Mouse (Mus musculus) urinary bladder, postnatal 4 days (tissue): Measurements from ENCODE around the gene Trp53bp1.

Source experiments
- DNase-seq, 2 experiments: peaks; one replicate each; pipeline ENCODE4 v3.0.0; 2021 to 2022; ENCODE audit warnings: low spot score in 2 of 2

Trp53bp1 gene

DNA sequence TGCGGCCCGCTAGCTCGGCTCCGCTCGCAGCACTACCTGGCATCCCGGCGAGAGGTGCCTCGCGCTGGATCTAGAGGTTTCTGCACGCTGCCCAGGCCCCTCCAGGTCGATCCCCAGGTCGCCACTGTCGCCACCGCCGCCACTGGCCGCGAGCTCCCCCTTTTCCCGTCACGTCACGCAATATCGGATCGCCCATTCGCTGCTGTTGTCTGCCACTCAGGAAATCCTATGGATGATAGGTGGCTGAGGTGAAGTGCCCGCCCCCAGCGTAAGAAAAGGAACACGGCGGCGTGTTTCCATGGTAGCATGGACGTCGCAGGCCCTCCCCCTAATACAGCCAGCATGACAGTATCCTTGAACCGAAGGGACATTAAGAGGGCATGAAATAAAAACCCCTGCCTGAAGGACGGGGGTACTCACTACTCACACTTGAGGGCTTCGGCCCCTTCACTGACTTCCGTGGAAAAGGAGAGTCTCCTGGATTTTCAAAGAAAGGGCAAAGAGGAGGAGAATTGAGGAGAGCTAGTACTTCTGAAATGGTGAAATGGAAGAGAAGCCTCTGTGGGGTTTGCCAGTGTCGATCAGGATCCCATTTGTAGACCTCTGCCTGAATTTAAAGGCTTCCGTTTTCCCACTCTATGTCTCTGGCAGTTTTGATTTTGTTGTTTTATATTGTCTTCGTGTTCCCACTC, at the start of gene Trp53bp1:
TSS of gene Trp53bp1 (minus strand) at position 172 of the 692 bp plus-strand sequence.
- DNase-seq, result peak; percentile 90 to 95

DNA sequence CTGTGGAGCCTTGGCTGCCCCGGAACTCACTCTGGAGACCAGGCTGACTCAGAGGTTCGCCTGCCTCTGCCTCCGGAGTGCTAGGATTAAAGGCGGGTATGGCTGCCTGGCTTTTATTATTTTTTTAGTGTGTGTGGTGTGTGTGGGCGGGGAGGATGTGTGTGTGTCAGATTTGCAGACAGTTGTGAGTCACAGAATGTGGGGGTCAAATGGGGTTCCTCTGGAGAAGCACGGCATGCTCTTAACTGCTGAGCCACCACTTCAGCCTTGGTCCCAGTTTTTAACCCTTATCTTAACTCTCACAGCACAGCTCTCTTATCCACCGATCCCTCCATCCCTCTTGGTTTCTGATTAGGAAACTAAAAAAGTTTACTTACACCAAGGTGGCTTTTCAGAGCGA, 45.1 kb upstream of the Trp53bp1 start:
- no peak for DNase-seq

DNA sequence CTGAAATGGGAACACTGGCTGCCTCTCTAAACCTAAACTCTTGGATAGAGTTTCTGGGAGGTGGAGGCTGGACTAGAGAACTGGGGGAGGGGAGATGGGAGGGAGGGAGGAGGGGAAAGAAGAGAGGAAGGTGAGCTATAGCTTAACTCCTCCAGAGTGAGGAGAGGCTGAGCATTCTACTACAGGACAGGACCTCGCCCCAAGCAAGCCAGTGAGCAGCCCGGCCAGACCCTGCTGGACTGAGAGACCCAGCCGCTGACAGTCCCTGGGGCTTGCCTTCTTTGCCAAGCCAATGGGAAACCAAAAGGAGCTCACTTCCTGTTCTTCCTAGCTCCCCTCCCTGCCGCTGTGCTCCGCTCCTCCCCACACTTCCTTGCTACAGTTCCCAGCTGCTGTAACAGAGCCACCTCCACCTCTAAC, 37.8 kb upstream of the Trp53bp1 start:
- peak in 1 of 2 experiments; percentile 33 for DNase-seq

DNA sequence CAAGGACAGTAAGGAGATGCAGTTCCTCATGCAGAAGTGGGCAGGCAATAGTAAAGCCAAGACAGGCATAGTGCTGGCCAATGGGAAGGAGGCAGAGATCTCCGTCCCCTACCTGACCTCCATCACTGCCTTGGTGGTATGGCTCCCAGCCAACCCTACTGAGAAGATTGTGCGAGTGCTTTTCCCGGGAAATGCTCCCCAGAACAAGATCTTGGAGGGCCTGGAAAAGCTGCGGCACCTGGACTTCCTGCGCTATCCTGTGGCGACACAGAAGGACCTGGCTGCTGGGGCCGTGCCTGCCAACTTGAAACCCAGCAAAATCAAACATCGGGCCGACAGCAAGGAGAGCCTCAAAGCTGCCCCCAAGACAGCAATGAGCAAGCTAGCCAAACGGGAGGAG, 28.8 kb upstream of the Trp53bp1 start:
- DNase-seq, result no peak

DNA sequence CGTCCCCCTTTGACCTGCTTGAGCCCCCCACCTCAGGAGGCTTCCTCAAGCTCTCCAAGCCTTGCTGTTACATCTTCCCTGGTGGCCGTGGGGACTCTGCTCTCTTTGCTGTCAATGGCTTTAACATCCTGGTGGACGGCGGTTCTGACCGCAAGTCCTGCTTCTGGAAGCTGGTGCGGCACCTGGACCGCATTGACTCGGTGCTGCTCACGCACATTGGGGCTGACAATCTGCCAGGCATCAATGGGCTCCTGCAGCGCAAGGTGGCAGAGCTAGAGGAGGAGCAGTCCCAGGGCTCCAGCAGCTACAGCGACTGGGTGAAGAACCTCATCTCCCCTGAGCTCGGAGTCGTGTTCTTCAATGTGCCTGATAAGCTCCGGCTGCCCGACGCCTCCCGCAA, 28.3 kb upstream of the Trp53bp1 start:
- DNase-seq, result no peak

DNA sequence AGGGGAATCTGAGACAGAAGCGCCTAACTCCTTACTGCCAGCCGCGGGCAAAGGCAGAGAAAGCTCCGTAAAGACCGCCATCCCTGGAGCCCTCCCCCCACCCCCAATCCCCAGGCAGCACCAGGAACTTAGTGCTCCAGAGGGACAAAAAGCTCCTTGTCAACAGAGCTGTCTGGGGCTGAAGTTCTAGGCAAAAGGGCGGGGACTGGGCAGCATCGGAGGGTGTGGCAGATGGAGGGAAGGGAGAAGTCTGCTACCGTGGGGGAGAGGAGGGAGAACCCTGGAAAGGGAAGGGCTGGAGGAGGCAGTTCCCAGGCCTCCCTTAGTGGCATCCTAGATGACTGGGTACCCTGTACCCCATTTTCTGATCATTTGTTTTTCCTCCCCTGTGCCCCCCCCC, 26.9 kb upstream of the Trp53bp1 start:
- DNase-seq, result no peak

DNA sequence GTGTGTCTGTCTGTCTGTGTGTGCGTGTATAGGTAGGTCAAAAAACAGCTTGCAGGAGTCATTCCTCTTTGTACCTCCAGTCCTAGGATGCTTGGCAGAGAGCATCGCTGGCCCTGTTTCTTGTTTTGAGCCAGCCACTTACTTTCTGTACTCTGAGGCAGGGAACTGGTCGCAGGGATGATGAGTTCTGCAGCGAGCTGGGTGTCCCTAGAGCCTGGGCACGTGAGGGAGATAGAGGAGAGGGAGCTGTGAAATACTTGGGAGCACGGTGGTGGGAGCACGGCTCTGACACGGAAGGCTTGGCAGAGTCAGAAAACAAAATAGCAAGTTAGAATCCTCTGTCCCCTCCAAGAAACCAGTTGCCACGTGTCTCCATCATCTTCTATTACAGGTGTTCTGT, 26.5 kb upstream of the Trp53bp1 start:
- no peak for DNase-seq

DNA sequence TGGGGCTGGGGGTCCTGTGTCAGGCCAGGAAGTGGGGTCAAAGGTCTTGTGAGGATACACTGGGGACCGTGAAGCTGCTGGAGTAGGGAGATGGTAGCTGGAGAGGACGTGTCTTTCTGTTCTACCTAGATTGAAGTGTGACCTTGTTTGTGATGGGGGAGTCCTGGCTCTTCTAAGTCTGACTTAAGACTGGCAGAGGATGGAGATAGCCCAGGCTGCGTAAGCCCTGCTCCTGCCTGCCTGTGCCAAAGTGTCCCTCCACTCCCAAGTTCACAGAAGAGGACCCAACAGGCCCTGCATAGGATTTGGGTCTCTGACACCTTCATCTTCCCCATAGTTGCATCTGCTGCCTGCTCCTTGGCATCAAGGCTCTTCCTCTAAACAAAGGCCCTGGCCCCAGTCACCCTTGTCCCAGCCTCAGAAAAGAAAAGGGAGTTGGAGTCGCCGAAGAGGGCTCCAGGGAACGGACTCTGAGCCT, 25.6 kb upstream of the Trp53bp1 start:
- DNase-seq, result no peak

DNA sequence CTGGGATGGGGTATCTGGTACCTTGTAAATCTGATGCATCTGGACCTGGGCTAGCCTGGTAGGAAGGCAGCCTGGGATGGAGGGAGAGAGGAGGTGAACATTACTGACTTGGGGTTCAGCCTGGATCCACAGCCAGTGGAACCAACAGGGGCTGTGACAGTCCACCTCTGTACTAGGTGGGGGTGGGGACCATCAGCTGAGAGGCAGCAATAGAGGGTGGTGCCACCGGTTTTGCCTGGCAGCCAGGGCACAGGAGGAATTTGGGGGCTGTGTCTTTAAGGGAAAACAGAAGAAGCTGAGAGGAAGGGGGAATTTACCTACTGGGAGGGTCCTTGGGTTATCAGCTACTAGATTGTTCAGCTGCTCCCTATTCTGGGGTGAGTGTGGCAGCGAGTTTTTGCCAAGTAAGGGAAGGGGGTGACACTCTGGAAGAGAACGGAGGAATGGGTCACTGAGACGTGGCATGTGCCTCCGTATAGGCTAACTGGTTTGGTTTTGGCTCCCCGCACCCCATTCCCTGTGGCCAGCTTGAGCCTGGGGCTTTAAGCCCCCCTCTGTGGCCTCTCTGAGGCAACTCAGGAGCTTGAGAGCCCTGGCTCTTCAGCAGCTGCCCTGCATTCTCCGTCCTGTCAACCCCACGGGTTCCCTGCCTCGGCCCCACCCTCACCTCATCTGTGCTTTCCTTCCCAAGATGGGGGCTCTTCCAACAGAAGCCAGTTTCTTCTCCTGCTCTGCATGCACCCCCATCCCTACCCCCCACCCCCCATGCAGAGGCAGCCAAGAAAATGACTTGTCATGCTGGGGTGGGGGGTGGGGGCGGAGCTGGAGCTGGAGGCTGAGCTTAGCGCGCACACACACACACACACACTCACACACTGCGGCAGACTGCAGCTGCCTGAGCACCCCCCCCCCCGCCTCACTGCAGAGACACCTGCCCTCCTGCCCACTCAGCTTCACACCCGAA, 24.7 kb upstream of the Trp53bp1 start:
- DNase-seq, result no peak

DNA sequence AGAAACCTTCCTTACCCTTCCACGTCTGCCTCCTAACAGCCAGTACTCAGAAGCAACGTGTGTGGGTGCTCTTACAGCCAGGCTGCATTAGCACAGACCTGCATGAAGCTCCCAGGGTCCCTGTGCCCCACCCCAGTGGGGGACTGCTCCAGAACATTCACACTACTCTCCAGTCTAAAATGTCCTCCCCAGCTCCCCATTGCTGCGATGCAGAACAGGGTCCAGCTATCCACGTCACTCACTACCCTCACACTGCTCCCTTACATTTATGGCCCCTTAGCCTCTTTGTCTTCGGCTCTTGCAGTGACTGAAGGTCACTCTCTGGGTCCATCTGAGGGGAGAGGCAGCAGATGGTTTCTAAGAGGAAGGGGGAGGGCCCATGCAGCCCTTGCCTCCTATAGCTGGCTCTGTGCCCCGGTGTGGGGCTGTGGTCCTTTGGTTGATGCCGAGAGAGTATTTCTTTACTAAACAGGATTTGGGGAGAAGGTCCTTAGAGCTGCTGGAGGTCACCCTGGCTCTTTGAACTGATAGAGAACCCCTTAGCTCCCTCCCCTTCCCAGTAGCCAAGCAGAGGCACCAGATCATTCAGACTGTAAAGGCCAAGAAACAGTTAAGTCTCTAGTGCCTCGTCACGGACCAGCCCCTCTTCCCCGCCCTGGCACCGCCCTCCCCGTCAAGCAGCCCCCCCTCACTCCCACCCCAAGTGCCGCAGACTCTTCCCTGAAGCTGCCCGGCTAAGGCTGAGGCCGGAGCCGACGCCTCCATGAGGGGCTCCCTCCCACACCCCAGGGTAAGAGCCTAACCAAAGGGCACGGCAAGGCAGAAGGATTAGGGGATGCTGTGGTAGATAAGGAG, 23.8 kb upstream of the Trp53bp1 start:
- peak; percentile 63 to 66 for DNase-seq

DNA sequence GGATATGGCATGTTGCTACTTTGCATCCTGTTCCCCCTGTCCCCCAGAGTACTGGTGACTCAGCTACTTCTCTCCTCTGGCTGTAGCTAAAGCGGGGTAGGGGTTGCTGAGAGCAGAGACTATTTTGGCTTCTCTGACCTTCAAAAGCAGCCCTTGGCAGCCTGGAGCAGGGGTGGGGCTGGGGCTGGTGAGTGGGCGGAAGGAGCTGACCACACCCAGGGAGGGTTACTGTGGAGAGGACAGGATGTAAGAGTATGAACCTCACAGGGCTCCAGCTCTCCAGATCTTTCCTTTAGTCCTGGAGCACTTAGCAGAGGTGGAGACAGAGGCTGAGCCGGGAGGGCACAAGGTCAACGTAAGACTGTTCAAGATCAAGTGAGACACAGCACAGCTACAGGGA, 23.0 kb upstream of the Trp53bp1 start:
- peak in 1 of 2 experiments; percentile 52 for DNase-seq

DNA sequence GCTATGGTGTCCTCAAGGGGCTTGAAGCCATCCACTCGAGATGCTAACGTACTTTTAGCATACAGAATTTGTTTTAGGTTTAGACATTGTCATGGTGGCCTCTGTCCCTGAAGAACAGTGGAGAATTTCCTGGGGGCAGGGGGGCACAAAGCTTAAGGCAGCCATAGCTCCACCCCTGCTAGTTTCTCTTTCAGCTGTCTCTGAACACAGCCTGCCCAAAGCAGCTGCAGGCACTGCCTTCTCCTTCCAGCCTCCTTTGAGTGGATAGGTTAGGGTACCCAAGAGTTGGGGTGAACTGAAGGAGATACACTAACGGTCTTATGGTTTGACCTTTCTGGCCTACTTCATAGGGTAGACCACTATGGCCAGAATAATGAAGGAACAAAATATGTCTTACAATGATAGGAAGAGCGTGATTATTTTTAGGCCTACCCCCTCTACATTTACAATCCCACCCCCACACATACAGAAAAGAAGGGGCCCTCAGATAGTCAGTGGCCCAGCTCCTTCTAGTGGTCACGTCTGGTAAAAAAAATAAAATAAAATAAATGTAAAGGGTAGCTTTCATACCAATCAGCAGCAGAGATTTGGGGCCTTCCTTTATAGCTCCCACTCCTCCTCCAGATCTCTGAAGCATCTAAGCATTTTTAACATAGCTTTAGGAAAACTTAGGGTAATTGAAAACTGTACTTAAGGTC, 21.3 kb upstream of the Trp53bp1 start:
- no peak for DNase-seq

DNA sequence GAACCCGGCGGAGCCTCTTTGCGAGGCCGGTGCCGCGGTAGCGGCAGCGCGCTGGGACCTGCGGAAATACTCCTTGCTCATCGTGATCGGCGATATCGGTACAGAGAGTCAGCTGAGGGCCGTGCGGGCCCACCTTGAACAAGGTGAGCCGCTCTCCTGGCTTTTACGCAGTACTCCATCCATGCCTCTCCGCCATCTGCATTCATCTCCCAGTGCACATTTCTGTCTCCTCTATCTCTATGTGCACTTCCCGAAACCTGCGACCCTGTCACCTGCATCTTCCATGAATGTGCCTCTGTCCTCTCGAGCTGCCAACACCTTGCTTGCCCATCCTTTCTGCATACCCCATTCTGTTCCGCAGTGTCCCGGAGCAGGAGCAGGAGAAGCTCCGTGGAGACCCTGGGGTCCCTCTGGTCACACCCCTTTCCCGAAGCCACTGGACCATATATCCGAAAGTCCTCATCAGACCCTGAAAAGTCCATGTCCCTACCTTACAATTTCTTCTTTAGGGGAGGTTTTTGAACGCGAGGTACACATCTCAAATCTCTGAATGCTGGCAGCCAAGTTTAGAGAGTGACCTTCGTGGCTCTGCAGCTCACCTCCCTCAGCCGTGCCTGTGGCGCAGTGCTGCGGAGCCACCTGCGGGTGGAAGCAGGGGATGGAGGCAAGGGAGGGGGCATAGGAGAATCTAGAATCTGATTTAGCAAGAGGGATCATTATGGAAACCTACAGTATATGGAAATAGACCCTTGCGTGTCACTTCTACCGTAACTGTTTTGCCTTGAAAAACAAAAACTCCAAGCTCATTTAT, 18.7 kb upstream of the Trp53bp1 start:
- DNase-seq, result no peak

DNA sequence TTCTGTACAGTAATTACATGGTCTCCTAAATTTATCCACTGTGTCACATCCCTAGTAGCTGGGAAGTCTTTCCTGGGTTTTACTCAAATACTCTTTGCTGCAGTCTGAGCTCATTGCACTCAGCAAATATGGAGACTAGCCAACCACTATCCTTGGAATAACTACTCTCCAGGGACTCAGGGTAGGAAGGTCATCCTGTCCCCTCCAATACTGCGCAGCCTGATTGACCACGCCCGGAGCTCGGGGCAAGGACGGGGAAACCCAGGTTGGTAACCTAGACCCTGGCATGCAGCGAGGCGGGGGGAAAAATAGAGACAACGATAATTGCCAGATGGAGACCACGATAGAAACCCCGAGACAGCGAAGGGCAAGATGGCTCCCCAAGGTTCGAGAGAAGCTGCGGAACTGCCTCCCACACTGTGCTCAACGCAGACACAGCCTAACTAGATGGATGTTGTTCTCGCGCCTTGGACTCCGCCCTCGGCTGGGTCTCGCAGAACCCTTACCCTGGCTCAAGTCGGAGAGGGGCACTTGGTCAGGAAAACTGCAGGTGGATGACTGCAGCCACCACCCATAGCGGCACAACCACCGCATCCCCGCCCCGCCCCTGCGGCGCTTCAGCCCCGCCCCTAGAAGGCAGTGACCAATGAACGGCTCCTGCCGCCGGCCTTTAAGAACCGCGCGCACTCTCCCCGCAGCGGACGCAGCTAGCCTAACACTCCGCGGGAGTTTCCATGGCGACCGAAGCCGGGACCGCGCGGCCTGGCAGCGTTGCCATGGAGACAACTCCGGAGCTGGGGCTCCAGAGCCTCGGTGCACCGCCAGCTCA, 17.9 kb upstream of the Trp53bp1 start, which contains the start of gene Map1a:
TSS of gene Map1a (plus strand) at position 700 of the 829 bp plus-strand sequence.
- DNase-seq, result peak; percentile 83 to 91

DNA sequence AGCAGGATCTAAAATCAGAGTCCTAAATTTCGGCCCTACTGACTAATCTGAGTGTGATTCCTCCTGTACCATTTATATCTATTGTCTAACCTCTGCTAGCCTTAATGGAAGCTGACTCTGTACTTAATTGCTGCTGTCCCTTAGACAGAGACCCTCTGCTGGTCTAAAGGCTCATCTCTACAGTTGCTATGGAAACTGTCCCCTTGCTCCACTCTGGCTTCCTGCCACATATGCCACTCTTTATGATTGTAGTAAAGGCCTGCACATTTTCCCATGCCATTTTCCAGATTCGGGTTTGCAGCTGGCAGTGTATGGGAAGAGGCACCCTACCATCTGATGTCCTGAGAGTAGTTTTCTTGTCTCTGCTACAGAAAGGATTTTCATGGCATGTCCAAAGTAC, 16.6 kb upstream of the Trp53bp1 start:
- DNase-seq, result no peak

DNA sequence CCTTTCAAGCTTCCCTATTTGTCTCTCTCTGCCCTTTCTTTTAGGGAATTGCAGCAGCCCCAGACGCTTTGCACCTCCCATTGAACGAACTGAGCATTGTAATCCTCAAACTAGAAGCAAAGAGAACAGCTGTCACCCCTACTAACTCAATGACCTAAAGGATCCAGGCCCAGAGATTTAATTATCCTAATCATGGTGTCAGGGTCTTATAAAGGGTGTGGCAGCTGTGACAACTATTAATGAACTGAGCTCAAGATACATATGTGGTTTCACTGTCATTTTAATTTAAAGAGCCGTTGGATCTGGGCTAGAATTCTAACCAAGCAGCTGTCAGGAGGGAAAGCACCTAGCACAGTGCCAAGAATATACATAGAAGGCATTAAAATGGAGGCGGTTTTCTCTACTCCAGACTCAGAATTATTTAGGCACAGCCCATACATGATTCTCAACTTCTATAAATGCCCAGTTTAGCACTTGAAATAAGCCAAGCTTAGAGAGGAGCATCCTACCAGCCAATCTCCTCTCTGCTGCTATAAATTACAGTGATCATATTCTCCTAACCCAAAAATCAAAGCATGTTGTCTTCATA, 815 bp upstream of the Trp53bp1 start:
- no peak for DNase-seq

DNA sequence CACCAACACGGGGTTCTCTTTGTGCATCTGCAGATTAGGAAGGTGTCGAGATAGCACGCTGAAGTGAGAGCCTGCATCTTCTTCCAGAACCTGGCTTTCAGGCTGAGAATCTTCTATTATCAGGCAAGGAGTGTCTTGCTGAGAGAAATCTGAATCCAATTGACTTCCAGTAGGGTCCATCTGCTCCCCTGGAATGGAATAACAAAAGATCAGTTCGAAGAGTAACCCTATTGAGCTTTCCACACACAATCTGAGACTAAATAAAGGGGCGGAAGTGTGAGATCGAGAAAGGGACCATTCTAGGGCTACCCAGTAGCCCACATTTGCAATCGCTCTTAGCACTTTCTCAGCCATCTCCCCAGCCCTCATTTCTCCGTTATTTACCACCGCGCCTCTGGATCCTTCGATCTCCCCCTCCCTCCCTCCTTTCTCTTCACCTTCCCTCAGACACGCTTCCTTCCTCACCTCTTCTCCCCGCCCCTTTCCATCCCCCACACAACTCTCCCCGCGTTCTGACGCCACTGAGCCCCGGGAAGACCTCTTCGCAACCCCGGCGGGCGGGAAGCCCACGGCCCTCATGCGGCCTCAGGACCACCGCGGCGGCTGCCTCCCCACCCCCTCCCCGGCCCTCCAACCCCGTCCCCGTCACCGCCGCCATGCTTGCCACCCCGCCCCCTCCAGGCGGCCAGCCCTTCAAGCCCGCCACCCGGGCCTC, 529 bp downstream of the Trp53bp1 start:
- DNase-seq, result no peak

DNA sequence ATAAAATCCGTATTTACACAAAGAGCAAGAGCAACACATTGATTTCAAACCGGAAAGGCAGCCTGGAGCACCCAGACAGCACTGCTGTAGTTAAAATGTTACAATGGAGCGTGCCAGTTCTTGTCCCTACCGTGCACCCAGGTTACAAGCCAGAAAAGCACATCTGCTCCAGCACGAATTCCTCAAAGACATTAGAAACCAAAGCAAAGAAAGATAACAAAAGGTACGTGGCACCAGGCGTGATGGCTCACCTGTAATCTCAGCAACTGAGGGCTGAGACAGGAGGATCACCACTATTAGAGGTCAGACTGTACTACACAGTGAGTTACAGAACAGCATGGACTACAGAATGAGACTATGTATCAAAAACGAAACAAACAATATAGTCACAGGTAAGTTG, 2.8 kb downstream of the Trp53bp1 start:
- no peak for DNase-seq
